Mouse (Mus musculus) small intestine, adult 2 months (tissue): ENCODE measurements around the gene Igfbp4. TPM values are rescaled to one million over a fixed set of nuclear protein-coding genes. Genes with fewer than 3 reads are reported as not detected.

ENCODE experiments used
- H3K27ac ChIP-seq: fragments of 200-500 bp; 2 replicates; pipeline ENCODE4 v1.5.1; 2012; ENCODE audit warnings: low read depth, low read length, control low read depth, inconsistent platforms; ENCODE audit not compliant: insufficient read depth
- H3K27me3 ChIP-seq: fragments of 200-500 bp; 2 replicates; pipeline ENCODE4 v1.6.1; 2012; ENCODE audit warnings: mild to moderate bottlenecking, moderate library complexity, low read length, inconsistent platforms; ENCODE audit not compliant: control insufficient read depth, insufficient read depth
- H3K36me3 ChIP-seq: fragments of 200-500 bp; 2 replicates; pipeline ENCODE4 v1.6.1; 2012; ENCODE audit warnings: mild to moderate bottlenecking, low read length, control low read depth, inconsistent platforms; ENCODE audit not compliant: control insufficient read depth, insufficient read depth
- H3K4me1 ChIP-seq: fragments of 200-500 bp; 2 replicates; pipeline ENCODE4 v1.6.1; 2012; ENCODE audit warnings: low read length, inconsistent platforms, mixed read lengths; ENCODE audit not compliant: control insufficient read depth, insufficient read depth, insufficient read length
- H3K4me3 ChIP-seq: fragments of 200-500 bp; 2 replicates; pipeline ENCODE4 v1.5.1; 2012; ENCODE audit warnings: low read depth, mild to moderate bottlenecking, control low read depth, inconsistent platforms, low read length, moderate library complexity
- CTCF ChIP-seq: fragments of 200-500 bp; IDR thresholded peaks from 2 replicates; pipeline ENCODE4 v1.5.1; 2012; ENCODE audit warnings: low read depth, mild to moderate bottlenecking, control low read depth, inconsistent platforms, low read length, moderate library complexity, mixed read lengths; ENCODE audit not compliant: insufficient replicate concordance, insufficient read length; ENCODE audit errors: extremely low read depth
- POLR2A ChIP-seq: fragments of 200-500 bp; IDR thresholded peaks from 2 replicates; pipeline ENCODE4 v1.6.1; 2012; ENCODE audit warnings: low read depth, mild to moderate bottlenecking, control low read depth, inconsistent platforms, low read length, moderate library complexity
- WGBS: fragments of 180-500 bp; shearing (Covaris S2); methylation state at CpG from one replicate; pipeline ENCODE4 v1.1.7; 2018; 5-methylcytosine and 5-hydroxymethylcytosine counted together
- polyA plus RNA-seq: library from polyadenylated mRNA; depleted of rRNA; stranded (reverse); fragments of >200 nt; gene quantifications from 2 replicates; pipeline ENCODE4 v1.2.3, GENCODE M21; 2012

Igfbp4 gene
- polyA plus RNA-seq, 1 experiment, result 71.6 TPM

DNA sequence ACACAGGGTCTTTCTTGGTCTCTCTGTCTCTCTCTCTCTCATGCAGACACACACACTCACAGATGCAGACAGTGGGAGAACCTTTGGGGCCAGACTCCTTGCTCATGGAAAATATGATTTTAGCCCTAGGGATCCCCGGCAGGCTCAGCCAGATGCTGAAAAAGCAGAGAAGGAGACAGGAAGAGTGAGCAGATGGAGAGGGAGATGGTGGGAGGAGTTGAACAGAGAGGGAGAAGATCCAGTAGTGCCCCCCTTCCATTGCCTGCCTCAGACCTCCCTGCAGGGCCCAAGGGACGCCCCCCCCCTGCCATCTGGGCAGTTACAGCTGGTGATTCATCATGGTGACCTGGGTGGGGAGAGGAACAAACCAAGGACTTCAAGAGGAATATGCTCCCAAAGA lies 6.6 kb downstream of the Igfbp4 start:
- no peak for TF ChIP-seq CTCF
- no peak for TF ChIP-seq POLR2A
- 80% methylated on average over 2 of the region's 2 CpGs for WGBS
- Histone ChIP-seq H3K4me3 (no peak overlapping the region), H3K4me1 (peaks cover 5% of the 10 kb centered on the region; the same call in 1 of the 2 replicates), H3K36me3 (peaks cover 2% of the 10 kb centered on the region; the same call in 1 of the 2 replicates), H3K27me3 (no peaks in the 10 kb centered on the region), H3K27ac (no peak overlapping the region)

GRCm38 (mm10) chr11:99055143-99055542 lies 14.1 kb downstream of the Igfbp4 start:
- Histone ChIP-seq H3K27me3 (no peaks in the 10 kb centered on the region), H3K4me1 (no peaks in the 10 kb centered on the region), H3K4me3 (no peak overlapping the region), H3K36me3 (peaks cover 2% of the 10 kb centered on the region; the same call in 1 of the 2 replicates), H3K27ac (no peak overlapping the region)
- TF ChIP-seq POLR2A, result no peak
- no peak for TF ChIP-seq CTCF
- 50% methylated on average over 4 of the region's 4 CpGs for WGBS

GRCm38 (mm10) chr11:99055571-99056452 lies 14.8 kb downstream of the Igfbp4 start:
- WGBS, result 63% methylated on average over 8 of the region's 8 CpGs
- H3K27me3 ChIP-seq, result no peaks in the 10 kb centered on the region
- peaks cover 2% of the 10 kb centered on the region; the same call in 1 of the 2 replicates for H3K36me3 ChIP-seq
- no peaks in the 10 kb centered on the region for H3K4me1 ChIP-seq
- TF ChIP-seq CTCF (no peak), POLR2A (no peak)
- H3K27ac ChIP-seq, result no peak overlapping the region
- no peak overlapping the region for H3K4me3 ChIP-seq

DNA sequence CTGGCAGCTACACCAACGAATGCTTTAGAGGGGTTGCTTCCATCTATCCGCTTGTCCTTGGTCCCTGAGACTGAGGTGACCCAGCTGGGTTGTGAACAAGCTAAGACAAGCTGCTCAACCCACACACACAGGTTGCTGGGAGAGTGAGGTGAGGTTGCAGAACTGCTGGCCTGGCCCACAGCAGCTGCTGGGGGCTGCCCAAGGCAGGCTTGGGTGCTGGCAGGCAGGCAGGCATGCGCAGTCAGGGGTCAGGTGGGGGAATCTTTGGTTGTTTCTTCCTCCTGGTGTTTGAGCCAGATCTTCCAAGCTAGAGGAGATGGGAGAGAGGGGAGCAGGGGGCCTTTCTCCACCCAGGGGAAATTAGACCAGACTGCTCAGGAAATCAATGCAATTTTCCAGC lies 19.4 kb downstream of the Igfbp4 start:
- Histone ChIP-seq H3K4me3 (no peak overlapping the region), H3K4me1 (peaks cover 9% of the 10 kb centered on the region; the same call in 1 of the 2 replicates), H3K27me3 (no peaks in the 10 kb centered on the region), H3K27ac (no peak overlapping the region), H3K36me3 (peaks cover 2% of the 10 kb centered on the region; the same call in 1 of the 2 replicates)
- WGBS, result 80% methylated on average over 3 of the region's 3 CpGs
- TF ChIP-seq CTCF (no peak), POLR2A (no peak)

DNA sequence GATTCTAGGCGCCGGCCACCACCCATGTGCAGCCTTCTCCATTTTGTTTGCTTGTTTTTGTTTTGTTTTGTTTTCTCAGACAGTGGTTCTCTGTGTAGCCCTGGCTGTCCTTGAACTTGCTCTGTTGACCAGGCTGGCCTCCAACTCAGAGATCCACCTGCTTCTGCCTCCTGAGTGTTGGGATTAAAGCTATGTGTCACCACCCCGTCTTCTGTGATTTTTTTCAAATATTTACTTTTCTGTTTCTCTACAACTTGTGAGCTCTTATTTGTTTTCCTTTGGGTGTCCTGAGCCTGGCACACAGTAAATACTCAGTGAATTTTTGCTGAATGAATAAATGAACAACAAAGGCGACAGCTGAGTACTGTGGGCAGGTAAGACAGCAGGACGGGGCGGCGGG lies 21.6 kb downstream of the Igfbp4 start:
- whole genome bisulfite sequencing, result 85% methylated on average over 7 of the region's 7 CpGs
- H3K4me3 ChIP-seq, result no peak overlapping the region
- no peaks in the 10 kb centered on the region for H3K27me3 ChIP-seq
- TF ChIP-seq CTCF (no peak), POLR2A (no peak)
- no peak overlapping the region for H3K27ac ChIP-seq
- peaks cover 9% of the 10 kb centered on the region; the same call in 1 of the 2 replicates for H3K4me1 ChIP-seq
- H3K36me3 ChIP-seq, result peaks cover 13% of the 10 kb centered on the region

- H3K27ac ChIP-seq, result no peak overlapping the region
- peaks cover 12% of the 10 kb centered on the region; the same call in 1 of the 2 replicates for H3K4me1 ChIP-seq
- H3K36me3 ChIP-seq, result peaks cover 16% of the 10 kb centered on the region
- 33% methylated on average over 8 of the region's 8 CpGs for WGBS
- no peak overlapping the region for H3K4me3 ChIP-seq
- H3K27me3 ChIP-seq, result no peaks in the 10 kb centered on the region
- TF ChIP-seq CTCF (no peak), POLR2A (no peak)
Observed at GRCm38 (mm10) chr11:99063406-99064131, 22.5 kb downstream of the Igfbp4 start.

GRCm38 (mm10) chr11:99065353-99065752 lies 24.3 kb downstream of the Igfbp4 start:
- no peak overlapping the region for H3K4me3 ChIP-seq
- TF ChIP-seq CTCF (0 out of 2 replicates have a peak, but pooled peaks have one; percentile 7), POLR2A (no peak)
- H3K27ac ChIP-seq, result no peak overlapping the region
- no peaks in the 10 kb centered on the region for H3K27me3 ChIP-seq
- H3K36me3 ChIP-seq, result peaks cover 22% of the 10 kb centered on the region
- peaks cover 12% of the 10 kb centered on the region; the same call in 1 of the 2 replicates for H3K4me1 ChIP-seq
- 82% methylated on average over 3 of the region's 3 CpGs for WGBS
